In the genomic region with DNA sequence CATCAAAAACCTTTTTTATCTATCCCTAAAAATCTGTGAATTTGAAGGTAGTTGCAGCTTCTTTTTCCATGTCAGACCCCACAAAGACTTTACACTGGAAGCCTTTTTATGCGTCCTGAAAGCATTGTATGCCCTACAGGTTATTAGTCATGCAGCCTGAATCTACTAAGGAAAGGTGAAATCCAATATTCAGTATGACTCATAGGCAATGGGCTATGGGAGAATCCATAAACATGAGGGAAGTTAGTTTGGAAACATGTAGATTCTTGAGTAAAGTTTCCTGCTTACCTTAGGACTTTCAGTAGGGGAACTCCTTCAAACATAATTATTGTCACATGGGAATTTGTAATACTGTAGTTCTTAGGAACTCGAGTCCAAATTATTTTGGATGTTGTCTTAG, we compare ENCODE assay signal across 23 mouse cellular contexts.
"Had no signal": no experiment of that assay in that cellular context is flagged by ENCODE, and none has a peak within 500 bp of the region (broad histone marks: within the 10 kb centered on the region; RNA-seq: fewer than 3 reads in every experiment).

No protein-coding gene starts in this region.

- H3K27me3 ChIP-seq: embryonic facial prominence, embryonic 12.5 days; embryonic facial prominence, embryonic 13.5 days; embryonic facial prominence, embryonic 15.5 days; forebrain, embryonic 12.5 days; forebrain, embryonic 13.5 days; forebrain, embryonic 15.5 days had no signal

- ATAC-seq: forebrain, embryonic 13.5 days; forebrain, embryonic 14.5 days; forebrain, embryonic 15.5 days; forebrain, embryonic 16.5 days; forebrain, postnatal 0 days had no signal

- DNase-seq: cerebellum, adult 9-11 months; cerebellum, postnatal 10 days; cerebellum, postnatal 14 days; cerebellum, postnatal 25 days; cerebellum, postnatal 36 days; embryo, embryonic 11 days; forebrain, postnatal 0 days; gastrocnemius, adult 2 months; gastrocnemius, postnatal 10 days; gastrocnemius, postnatal 14 days; gastrocnemius, postnatal 25 days; gastrocnemius, postnatal 36 days; heart, adult 11 months; heart, adult 18-20 months; heart, adult 2 months had no signal
